Mouse (Mus musculus) forebrain, embryonic 14.5 days (tissue): ENCODE results near the gene Haus3. TPM values are rescaled to one million over a fixed set of nuclear protein-coding genes. Genes with fewer than 3 reads are reported as not detected.

ENCODE experiments used
- ATAC-seq: fragments of 200-750 bp; cut with Nextera tagmentation; 2 replicates; pipeline ENCODE4 v1.8.0; 2017; ENCODE audit warnings: mild to moderate bottlenecking, moderate library complexity
- DNase-seq: peaks from one replicate; pipeline ENCODE4 v3.0.0-alpha.2; 2015; ENCODE audit warnings: low spot score
- H3K27ac ChIP-seq: fragments of 300-500 bp; sonication (generic); 2 replicates; pipeline ENCODE4 v1.5.1; 2014; ENCODE audit warnings: low read depth, mild to moderate bottlenecking, control low read depth, low read length, moderate library complexity
- H3K27me3 ChIP-seq: fragments of 300-500 bp; sonication (generic); replicated peaks from 2 replicates; pipeline ENCODE4 v1.6.1; 2014; ENCODE audit warnings: low read length, control low read depth, mixed read lengths; ENCODE audit not compliant: control insufficient read depth, insufficient read depth
- H3K36me3 ChIP-seq: fragments of 300-500 bp; sonication (generic); 2 replicates; pipeline ENCODE4 v1.6.1; 2014; ENCODE audit warnings: low read length, control low read depth; ENCODE audit not compliant: control insufficient read depth, insufficient read depth
- H3K4me1 ChIP-seq: fragments of 300-500 bp; sonication (generic); 2 replicates; pipeline ENCODE4 v1.6.1; 2014; ENCODE audit warnings: antibody characterized with exemption, low read length, control low read depth; ENCODE audit not compliant: control insufficient read depth, insufficient read depth
- H3K4me2 ChIP-seq: fragments of 300-500 bp; sonication (generic); 2 replicates; pipeline ENCODE4 v1.6.1; 2014; ENCODE audit warnings: mild to moderate bottlenecking, control low read depth, low read length
- H3K4me3 ChIP-seq: fragments of 300-500 bp; sonication (generic); 2 replicates; pipeline ENCODE4 v1.5.1; 2014; ENCODE audit warnings: low read depth, low read length, control low read depth
- H3K9ac ChIP-seq: fragments of 300-500 bp; sonication (generic); 2 replicates; pipeline ENCODE4 v1.6.1; 2014; ENCODE audit warnings: mild to moderate bottlenecking, low read length, control low read depth, moderate library complexity
- H3K9me3 ChIP-seq: fragments of 300-500 bp; sonication (generic); replicated peaks from 2 replicates; pipeline ENCODE4 v1.6.1; 2016; ENCODE audit warnings: low read length, control low read depth, mixed read lengths; ENCODE audit not compliant: control insufficient read depth
- WGBS: fragments of 180-500 bp; shearing (Covaris S2); extraction: QIAGEN DNeasy Blood & Tissue Kit; methylation state at CpG from one replicate; pipeline ENCODE4 v1.1.7; 2014; 5-methylcytosine and 5-hydroxymethylcytosine counted together
- polyA plus RNA-seq: library from polyadenylated mRNA; unstranded; fragments of >200 nt; fragmentation: Nextera tagmentation; extraction: Ambion mirVana; gene quantifications from 2 replicates; pipeline ENCODE4 v1.2.1, GENCODE M21; 2014

Gene Haus3
- polyA plus RNA-seq, 1 experiment from 2014 or later: 19.2 TPM

DNA sequence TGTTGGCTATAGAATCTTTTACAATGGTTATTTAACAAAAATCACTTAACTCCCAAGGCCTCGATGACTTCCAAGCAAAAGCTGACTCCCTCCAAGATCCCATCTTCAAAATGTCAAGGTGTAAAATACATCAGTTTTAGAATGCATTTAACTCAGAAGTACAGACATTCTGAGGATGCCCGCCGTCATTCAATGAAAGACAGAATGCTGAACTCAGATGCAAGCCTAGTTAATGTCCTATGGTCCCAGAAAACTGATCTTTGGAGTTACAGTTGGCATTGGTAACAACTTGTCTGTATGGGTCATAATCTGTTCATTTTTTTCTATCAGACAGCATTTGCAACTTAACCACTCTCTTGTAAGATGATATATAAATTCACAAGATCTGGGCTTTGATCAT is 627 bp upstream of the Haus3 start:
- DNase-seq: no peak
- Histone ChIP-seq H3K9ac (peak overlapping the region; percentile 61), H3K4me1 (peaks cover 8% of the 10 kb centered on the region; the same call in 1 of the 2 replicates), H3K27me3 (no peaks in the 10 kb centered on the region), H3K4me2 (peak overlapping the region; percentile 60), H3K4me3 (peak overlapping the region; percentile 73), H3K36me3 (peaks cover 19% of the 10 kb centered on the region), H3K9me3 (no peaks in the 10 kb centered on the region), H3K27ac (peak overlapping the region; percentile 86)
- WGBS: 85% methylated on average over 3 of the region's 3 CpGs
- ATAC-seq: no peak

DNA sequence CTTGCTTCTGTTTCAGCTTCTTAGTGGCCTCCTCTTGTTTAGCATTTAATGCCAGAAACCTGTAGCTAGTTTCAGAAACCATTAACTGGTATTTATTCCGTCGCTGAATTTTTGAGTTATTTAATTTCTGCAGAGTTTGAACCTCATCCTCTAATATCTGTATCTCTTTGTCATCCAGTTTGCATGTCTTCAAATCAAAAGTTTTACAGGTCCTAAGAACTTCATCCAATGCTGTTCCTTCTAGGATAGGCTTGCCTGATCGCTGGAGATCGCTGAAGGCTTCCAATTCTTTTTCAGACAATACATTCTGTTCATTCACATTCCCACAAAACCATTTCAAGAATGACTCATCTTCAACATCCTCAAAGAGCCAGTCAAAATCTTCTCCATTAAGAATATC is 1.5 kb downstream of the Haus3 start:
- H3K4me1 ChIP-seq: peaks cover 8% of the 10 kb centered on the region; the same call in 1 of the 2 replicates
- 82% methylated on average over 4 of the region's 4 CpGs for WGBS

DNA sequence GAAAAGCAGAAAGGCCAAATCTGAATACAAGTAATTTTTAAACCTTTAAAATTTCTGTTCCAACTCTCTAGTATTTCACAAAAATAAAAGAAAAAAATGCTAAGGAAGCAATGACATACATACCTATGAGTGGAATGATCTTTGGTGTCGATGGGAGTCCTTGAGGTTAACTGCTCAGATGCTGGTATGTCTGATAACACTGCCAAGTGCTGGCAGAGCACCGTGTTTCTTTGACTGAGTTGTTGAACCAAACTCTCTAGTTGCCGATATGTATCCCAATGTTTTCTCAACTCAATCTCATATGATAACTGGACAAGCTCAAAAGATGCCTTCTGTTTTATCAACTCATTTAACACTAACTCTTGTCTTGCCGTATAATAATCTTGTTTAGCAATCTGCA is 3.5 kb downstream of the Haus3 start:
- peaks cover 8% of the 10 kb centered on the region; the same call in 1 of the 2 replicates for H3K4me1 ChIP-seq
- peaks cover 15% of the 10 kb centered on the region for H3K36me3 ChIP-seq
- DNase-seq (no peak), ATAC-seq (no peak)
- H3K4me2 ChIP-seq: no peak overlapping the region
- no peak overlapping the region for H3K4me3 ChIP-seq
- no peaks in the 10 kb centered on the region for H3K27me3 ChIP-seq
- no peak overlapping the region for H3K27ac ChIP-seq
- H3K9ac ChIP-seq: no peak overlapping the region
- WGBS: 84% methylated on average over 4 of the region's 4 CpGs
- no peaks in the 10 kb centered on the region for H3K9me3 ChIP-seq

More for the DNA sequence above, 1.5 kb downstream of the Haus3 start:
- H3K4me3 ChIP-seq: no peak overlapping the region
- DNase-seq (no peak), ATAC-seq (no peak)
- no peak overlapping the region for H3K9ac ChIP-seq
- no peak overlapping the region for H3K27ac ChIP-seq
- peaks cover 12% of the 10 kb centered on the region for H3K36me3 ChIP-seq
- H3K4me2 ChIP-seq: peak overlapping the region; percentile 6; the same call in 1 of the 2 replicates
- no peaks in the 10 kb centered on the region for H3K9me3 ChIP-seq
- H3K27me3 ChIP-seq: no peaks in the 10 kb centered on the region

DNA sequence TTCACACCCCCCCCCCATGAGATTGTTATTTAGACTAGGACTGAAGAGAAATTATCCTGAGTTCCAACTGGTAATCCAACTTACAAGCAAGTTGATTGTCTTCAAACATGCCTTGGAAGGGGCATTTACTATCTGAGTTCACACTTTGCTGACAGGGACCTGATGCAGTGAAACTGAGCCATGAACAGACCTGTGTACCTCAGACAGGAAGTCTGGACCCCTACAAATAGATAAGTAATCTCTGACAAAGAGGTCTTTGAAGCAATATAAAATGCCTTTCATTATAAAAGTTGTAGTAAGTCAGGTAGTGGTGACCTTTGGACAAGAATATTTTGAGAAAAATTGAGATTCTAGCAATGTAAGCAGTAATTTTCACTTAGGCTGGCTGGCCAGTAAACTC is 20.9 kb downstream of the Haus3 start:
- no peak overlapping the region for H3K4me2 ChIP-seq
- H3K4me1 ChIP-seq: no peaks in the 10 kb centered on the region
- H3K27ac ChIP-seq: no peak overlapping the region
- DNase-seq: no peak
- no peaks in the 10 kb centered on the region for H3K9me3 ChIP-seq
- H3K27me3 ChIP-seq: no peaks in the 10 kb centered on the region
- H3K4me3 ChIP-seq: no peak overlapping the region
- no peak overlapping the region for H3K9ac ChIP-seq
- ATAC-seq: no peak
- H3K36me3 ChIP-seq: 0 out of 2 replicates have a peak, but pooled peaks cover 3% of the 10 kb centered on the region

DNA sequence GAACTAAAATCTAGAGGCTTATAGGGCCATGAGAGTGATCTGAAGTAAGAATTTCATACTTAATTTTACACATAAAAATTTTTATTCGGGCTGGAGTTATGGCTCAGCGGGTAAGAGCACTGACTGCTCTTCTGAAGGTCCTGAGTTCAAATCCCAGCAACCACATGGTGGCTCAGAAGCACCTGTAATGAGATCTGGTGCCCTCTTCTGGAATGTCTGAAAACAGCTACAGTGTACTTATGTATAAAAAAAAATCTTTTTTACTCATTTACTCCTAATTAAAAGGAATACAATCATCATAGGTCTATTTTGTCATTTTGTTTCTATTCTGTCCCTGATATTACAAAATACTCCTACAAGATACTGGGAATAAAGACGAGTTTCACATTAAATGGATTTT is 21.8 kb downstream of the Haus3 start:
- Histone ChIP-seq H3K27ac (no peak overlapping the region), H3K27me3 (no peaks in the 10 kb centered on the region), H3K36me3 (no peaks in the 10 kb centered on the region), H3K9ac (no peak overlapping the region), H3K9me3 (no peaks in the 10 kb centered on the region), H3K4me2 (no peak overlapping the region), H3K4me1 (no peaks in the 10 kb centered on the region), H3K4me3 (no peak overlapping the region)
- ATAC-seq (no peak), DNase-seq (no peak)
- 90% methylated on average over 3 of the region's 3 CpGs for WGBS

DNA sequence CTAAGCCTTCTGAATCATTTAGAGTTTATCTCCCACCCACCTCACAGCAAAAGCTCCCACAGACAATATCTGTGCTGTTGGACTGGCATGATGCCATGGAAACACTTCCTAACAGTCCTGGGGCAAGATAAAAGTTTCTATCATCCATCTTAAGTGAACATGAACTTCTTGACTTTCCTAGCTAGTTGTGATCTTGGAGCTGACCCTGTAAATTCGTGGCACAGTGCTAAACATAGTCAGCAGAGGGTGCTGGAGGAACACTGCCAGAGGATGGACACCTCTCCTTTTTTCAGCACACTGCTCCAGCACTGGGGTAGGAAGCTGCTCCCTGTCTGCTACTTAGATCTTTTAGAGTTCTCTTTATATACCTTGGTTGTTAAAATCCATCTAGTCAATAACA is 29.6 kb downstream of the Haus3 start:
- WGBS: 3% methylated on average over 1 of the region's 1 CpGs
- no peak overlapping the region for H3K9ac ChIP-seq
- H3K36me3 ChIP-seq: no peaks in the 10 kb centered on the region
- H3K4me2 ChIP-seq: no peak overlapping the region
- H3K4me3 ChIP-seq: no peak overlapping the region
- H3K9me3 ChIP-seq: no peaks in the 10 kb centered on the region
- no peaks in the 10 kb centered on the region for H3K27me3 ChIP-seq
- H3K27ac ChIP-seq: no peak overlapping the region
- DNase-seq (peak; percentile 10), ATAC-seq (no peak)
- no peaks in the 10 kb centered on the region for H3K4me1 ChIP-seq

DNA sequence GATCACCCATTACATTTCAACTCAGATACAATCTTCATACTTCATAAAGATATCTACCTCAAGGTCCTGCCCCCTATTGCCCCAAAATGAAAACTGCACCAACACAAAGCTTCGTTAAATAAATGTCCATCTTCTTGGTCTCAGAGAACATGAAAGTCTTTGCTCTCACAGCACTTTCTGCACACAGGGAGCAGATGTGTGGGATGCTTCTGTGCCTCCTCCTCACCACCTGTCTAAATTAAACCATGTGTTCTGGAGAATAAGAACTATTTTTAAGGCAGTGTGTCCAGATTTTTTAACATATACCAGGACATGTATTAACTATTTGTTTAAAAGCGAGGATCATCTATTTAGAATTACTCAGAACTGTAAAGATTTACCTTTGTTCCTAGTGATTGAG is 36.6 kb downstream of the Haus3 start:
- Histone ChIP-seq H3K27me3 (no peaks in the 10 kb centered on the region), H3K9ac (no peak overlapping the region), H3K9me3 (no peaks in the 10 kb centered on the region), H3K27ac (no peak overlapping the region), H3K4me2 (no peak overlapping the region), H3K4me3 (no peak overlapping the region), H3K4me1 (no peaks in the 10 kb centered on the region), H3K36me3 (no peaks in the 10 kb centered on the region)
- DNase-seq (no peak), ATAC-seq (no peak)
- 79% methylated on average over 2 of the region's 2 CpGs for WGBS

DNA sequence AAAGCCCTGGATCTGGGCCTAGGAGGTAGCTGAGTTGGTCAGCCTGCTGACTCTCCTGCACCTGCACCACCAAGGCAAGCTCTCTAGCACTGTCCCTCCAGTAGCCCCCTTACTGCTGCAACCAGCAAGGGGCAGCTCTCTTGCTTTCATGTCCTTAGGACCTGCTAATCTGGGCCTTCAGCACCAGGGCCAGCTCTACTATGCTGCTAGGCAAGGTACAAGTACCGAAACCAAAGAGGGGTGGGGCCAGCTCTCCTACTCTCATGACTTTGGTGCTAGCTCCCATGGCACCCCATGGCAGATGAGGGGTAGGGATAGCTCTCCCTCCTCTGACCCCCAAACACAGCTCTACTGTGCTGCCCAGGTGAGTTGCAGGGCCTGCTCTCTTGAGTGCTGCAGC is 45.2 kb downstream of the Haus3 start:
- DNase-seq: no peak
- no peak for ATAC-seq
- H3K36me3 ChIP-seq: no peaks in the 10 kb centered on the region
- 42% methylated on average over 1 of the region's 1 CpGs for WGBS
- no peak overlapping the region for H3K9ac ChIP-seq
- H3K4me3 ChIP-seq: no peak overlapping the region
- H3K9me3 ChIP-seq: no peaks in the 10 kb centered on the region
- no peaks in the 10 kb centered on the region for H3K27me3 ChIP-seq
- H3K4me2 ChIP-seq: no peak overlapping the region
- H3K4me1 ChIP-seq: no peaks in the 10 kb centered on the region
- no peak overlapping the region for H3K27ac ChIP-seq

DNA sequence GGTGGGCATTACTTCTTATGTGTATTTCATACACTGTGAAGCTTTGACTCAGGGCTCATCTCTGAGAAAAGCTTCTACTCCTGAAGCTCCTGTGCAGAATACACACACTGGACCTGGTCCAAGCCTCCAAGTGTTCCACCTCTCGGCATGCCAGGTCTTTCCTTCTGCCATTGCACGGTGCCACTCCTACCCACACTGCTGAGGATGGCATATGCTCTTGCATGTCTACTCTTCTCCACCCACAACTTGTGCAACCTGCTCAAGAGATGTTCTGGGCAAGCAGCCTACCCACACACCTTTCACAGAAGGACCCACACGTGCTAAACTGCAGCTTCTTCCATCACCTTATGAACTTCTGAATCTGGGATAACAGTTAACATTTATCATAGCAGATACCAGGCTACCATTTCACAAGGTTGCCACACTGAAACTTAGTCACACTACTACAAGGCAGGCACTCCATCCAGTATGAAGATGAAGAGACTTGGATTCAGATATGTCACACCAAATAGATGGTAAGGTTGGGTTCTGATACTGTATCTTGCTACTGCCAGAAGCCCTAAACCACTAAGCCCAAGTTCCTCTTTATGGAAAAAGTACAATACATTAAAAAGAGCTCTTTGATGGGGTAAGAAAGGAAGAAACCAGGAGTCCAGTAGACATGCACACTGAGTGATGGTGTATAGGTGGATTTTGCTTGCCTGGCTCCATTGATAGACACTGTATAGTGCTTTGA is 50.0 kb downstream of the Haus3 start:
- Histone ChIP-seq H3K36me3 (no peaks in the 10 kb centered on the region), H3K4me1 (no peaks in the 10 kb centered on the region), H3K27me3 (no peaks in the 10 kb centered on the region), H3K27ac (no peak overlapping the region), H3K9ac (no peak overlapping the region), H3K4me2 (no peak overlapping the region), H3K9me3 (no peaks in the 10 kb centered on the region), H3K4me3 (no peak overlapping the region)
- ATAC-seq (no peak), DNase-seq (no peak)
- 72% methylated on average over 3 of the region's 3 CpGs for WGBS
